Mouse (Mus musculus) embryonic fibroblast, embryonic 13.5 days (primary cell): Measurements from ENCODE around the gene Awat1.

Experiments used
- CTCF ChIP-seq: IDR thresholded peaks from 2 replicates; pipeline ENCODE4 v1.5.1; 2011; ENCODE audit warnings: mild to moderate bottlenecking, control low read depth, low read length, moderate library complexity, borderline replicate concordance; ENCODE audit not compliant: insufficient read depth
- POLR2A ChIP-seq: IDR thresholded peaks from 2 replicates; pipeline ENCODE4 v1.6.1; 2011; ENCODE audit warnings: low read depth, mild to moderate bottlenecking, control low read depth, low read length, moderate library complexity

DNA sequence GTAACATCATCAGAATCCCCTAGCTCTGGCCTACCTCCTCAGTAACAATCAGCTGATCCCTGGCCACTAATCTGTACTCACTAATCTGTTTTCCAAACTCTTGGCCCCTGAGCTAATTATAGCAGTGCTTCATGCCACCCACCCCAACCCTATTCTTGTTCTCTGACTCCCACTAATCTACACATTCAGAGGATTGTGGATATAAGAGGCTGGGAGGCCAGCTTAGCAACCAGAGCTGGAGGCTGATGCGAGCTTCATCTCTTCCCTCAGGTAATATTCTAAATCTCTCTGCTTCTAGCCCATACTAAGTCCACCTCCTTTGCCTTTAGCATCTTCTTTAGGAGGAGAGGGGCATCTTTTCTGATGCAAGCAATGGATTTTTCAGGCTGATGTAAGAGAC lies 33.3 kb downstream of the Awat1 start, which contains the start of gene Arr3:
- TF ChIP-seq POLR2A = no peak
- TF ChIP-seq CTCF = no peak
